Mouse (Mus musculus) lung, embryonic 16.5 days (tissue): ENCODE data around the gene Prr18. TPM values are rescaled to one million over a fixed set of nuclear protein-coding genes. Genes with fewer than 3 reads are reported as not detected.
A peak's percentile ranks its signal among the peaks of the same experiment; 100 is the strongest.
"Not testable (repeated sequence)": the region's sequence is repeated elsewhere in the genome, so short reads cannot be mapped to it uniquely, and the experiment has no call there.

Experiments used
- ATAC-seq: fragments of 200-750 bp; cut with Nextera tagmentation; 2 replicates; pipeline ENCODE4 v1.8.0; 2017; ENCODE audit warnings: low read depth, mild to moderate bottlenecking, moderate library complexity
- H3K27ac ChIP-seq: fragments of 300-500 bp; sonication (generic); 2 replicates; pipeline ENCODE4 v1.5.1; 2014; ENCODE audit warnings: mild to moderate bottlenecking, control low read depth, low read length
- H3K27me3 ChIP-seq: fragments of 300-500 bp; sonication (generic); 2 replicates; pipeline ENCODE4 v1.6.1; 2014; ENCODE audit warnings: low read depth, low read length, mixed read lengths; ENCODE audit not compliant: control insufficient read depth, insufficient read depth
- H3K36me3 ChIP-seq: fragments of 300-500 bp; sonication (generic); 2 replicates; pipeline ENCODE4 v1.6.1; 2014; ENCODE audit warnings: low read length; ENCODE audit not compliant: control insufficient read depth, insufficient read depth
- H3K4me1 ChIP-seq: fragments of 300-500 bp; sonication (generic); replicated peaks from 2 replicates; pipeline ENCODE4 v1.6.1; 2014; ENCODE audit warnings: low read length, mixed read lengths; ENCODE audit not compliant: control insufficient read depth, insufficient read depth
- H3K4me2 ChIP-seq: fragments of 300-500 bp; sonication (generic); 2 replicates; pipeline ENCODE4 v1.6.1; 2014; ENCODE audit warnings: low read depth, low read length, control low read depth
- H3K4me3 ChIP-seq: fragments of 300-500 bp; sonication (generic); 2 replicates; pipeline ENCODE4 v1.5.1; 2014; ENCODE audit warnings: mild to moderate bottlenecking, low read length, control low read depth
- H3K9ac ChIP-seq: fragments of 300-500 bp; sonication (generic); 2 replicates; pipeline ENCODE4 v1.6.1; 2014; ENCODE audit warnings: low read length, control low read depth
- H3K9me3 ChIP-seq: fragments of 300-500 bp; sonication (generic); 2 replicates; pipeline ENCODE4 v1.6.1; 2016; ENCODE audit warnings: low read length; ENCODE audit not compliant: control insufficient read depth
- WGBS: fragments of 180-500 bp; shearing (Covaris S2); extraction: QIAGEN DNeasy Blood & Tissue Kit; methylation state at CpG from one replicate; pipeline ENCODE4 v1.1.7; 2014; 5-methylcytosine and 5-hydroxymethylcytosine counted together
- polyA plus RNA-seq: library from polyadenylated mRNA; unstranded; fragments of >200 nt; fragmentation: Nextera tagmentation; extraction: Ambion mirVana; gene quantifications from 2 replicates; pipeline ENCODE4 v1.2.1, GENCODE M21; 2015

Gene Prr18
- polyA plus RNA-seq, 1 experiment from 2014 or later, result 1.6 TPM

- H3K9me3 ChIP-seq, result no peaks in the 10 kb centered on the region
Measured at GRCm38 (mm10) chr17:8302772-8303438, 34.4 kb upstream of the Prr18 start.

DNA sequence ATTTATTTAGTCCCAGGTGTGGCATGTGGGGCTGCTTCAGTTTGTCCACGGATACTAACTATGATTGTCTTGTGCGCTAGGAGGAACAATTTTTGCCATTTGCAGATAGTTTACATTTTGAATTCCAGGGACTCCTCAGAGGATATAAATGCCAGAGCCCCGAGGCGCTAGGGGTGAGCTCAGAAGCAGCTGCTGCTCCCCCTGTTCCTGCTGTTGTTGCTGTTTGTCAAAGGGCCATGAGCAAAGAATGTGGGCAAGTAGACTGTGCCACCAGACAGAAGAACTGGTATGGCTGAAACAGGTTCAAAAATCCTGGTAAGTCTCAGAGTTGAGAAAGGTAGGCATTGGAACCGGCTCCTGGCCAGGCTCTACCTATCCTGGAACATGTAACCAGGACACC is 33.6 kb upstream of the Prr18 start:
- no peak overlapping the region for H3K4me3 ChIP-seq
- WGBS, result 31% methylated on average over 5 of the region's 5 CpGs
- no peak overlapping the region for H3K9ac ChIP-seq
- no peak overlapping the region for H3K27ac ChIP-seq
- no peaks in the 10 kb centered on the region for H3K27me3 ChIP-seq
- no peak for ATAC-seq
- H3K9me3 ChIP-seq, result no peaks in the 10 kb centered on the region
- no peak overlapping the region for H3K4me2 ChIP-seq
- H3K4me1 ChIP-seq, result no peaks in the 10 kb centered on the region
- H3K36me3 ChIP-seq, result no peaks in the 10 kb centered on the region

More at GRCm38 (mm10) chr17:8302772-8303438, 34.4 kb upstream of the Prr18 start:
- no peak for ATAC-seq
- 71% methylated on average over 7 of the region's 7 CpGs for WGBS
- H3K4me3 ChIP-seq, result no peak overlapping the region
- H3K36me3 ChIP-seq, result no peaks in the 10 kb centered on the region
- H3K9ac ChIP-seq, result no peak overlapping the region
- no peak overlapping the region for H3K4me2 ChIP-seq
- H3K4me1 ChIP-seq, result no peaks in the 10 kb centered on the region
- no peak overlapping the region for H3K27ac ChIP-seq
- no peaks in the 10 kb centered on the region for H3K27me3 ChIP-seq

- Histone ChIP-seq H3K27me3 (no peaks in the 10 kb centered on the region), H3K36me3 (no peaks in the 10 kb centered on the region), H3K4me3 (no peak overlapping the region), H3K9me3 (no peaks in the 10 kb centered on the region), H3K4me1 (no peaks in the 10 kb centered on the region), H3K27ac (peak overlapping the region; percentile 24; the same call in 1 of the 2 replicates), H3K4me2 (no peak overlapping the region), H3K9ac (no peak overlapping the region)
- no peak for ATAC-seq
- 33% methylated on average over 3 of the region's 3 CpGs for WGBS
Measured at GRCm38 (mm10) chr17:8305801-8306200, 31.5 kb upstream of the Prr18 start.

DNA sequence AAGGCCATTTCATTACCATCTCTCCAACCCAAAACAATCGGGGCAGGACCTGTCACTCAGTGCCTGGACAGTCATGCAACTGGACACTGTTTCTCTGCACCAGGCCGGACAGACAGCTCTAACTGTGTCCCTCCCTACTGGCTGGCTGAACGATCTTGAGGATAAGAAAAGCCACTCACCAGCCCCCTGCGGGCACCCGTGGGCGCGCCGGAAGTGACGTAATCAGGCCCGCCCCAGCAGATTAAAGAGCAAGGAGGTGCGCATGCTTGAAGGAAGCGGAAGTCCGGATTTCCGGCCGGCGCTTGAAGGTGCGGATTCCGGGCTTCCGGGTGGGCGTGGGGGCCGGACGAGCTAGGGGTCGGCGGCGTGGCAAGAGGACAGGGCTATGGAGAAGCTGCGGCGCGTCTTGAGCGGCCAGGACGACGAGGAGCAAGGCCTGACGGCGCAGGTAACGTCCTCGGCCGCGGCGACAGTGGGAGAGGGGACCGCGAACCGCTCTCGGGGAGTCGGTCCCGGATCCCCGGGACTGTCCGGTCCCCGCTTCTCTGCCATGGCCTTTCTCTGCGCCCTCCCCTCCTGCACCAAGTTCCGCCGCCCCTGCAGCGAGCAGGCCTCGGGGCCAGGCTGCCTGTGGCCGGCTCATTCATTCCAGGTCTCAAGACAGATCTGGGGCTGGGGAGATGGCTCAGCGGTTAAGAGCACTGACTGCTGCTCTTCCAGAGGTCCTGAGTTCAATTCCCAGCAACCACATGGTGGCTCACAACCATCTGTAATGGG is 26.2 kb upstream of the Prr18 start, which contains the start of gene Sft2d1:
Gene Sft2d1 (plus strand): TSS at position 265 of the 777 bp plus-strand sequence.
- ATAC-seq, result peak; percentile 98
- peak within 1 kb of the TSS; percentile 76 for H3K4me2 ChIP-seq
- H3K9me3 ChIP-seq, result no peaks in the 10 kb centered on the region
- H3K36me3 ChIP-seq, result no peaks in the 10 kb centered on the region; the same call in 1 of the 2 replicates
- peak within 1 kb of the TSS; percentile 82 for H3K4me3 ChIP-seq
- H3K27ac ChIP-seq, result peak within 1 kb of the TSS; percentile 68
- peaks cover 9% of the 10 kb centered on the region for H3K4me1 ChIP-seq
- H3K9ac ChIP-seq, result peak within 1 kb of the TSS; percentile 82
- under 1% methylated on average over 49 of the region's 54 CpGs for WGBS
- H3K27me3 ChIP-seq, result no peaks in the 10 kb centered on the region

DNA sequence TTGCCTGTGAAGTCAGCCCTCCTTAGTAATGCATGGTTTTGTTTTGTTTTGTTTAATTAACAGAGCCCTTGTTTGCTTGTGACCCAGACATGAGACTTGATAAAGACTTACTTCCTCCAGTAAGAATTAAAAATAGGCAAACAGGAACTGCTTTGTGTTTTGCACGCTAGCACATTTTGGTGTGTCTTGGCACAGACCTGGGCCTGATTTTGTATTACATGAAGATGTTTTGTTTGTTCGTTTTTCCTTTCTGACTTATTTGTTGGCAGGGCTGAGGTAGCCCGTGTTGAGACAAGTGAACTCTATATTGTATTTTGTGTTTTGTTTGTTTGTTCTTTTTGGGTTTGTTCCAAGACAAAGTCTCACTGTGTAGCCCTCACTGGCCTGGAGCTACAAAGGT is 25.5 kb upstream of the Prr18 start:
- Histone ChIP-seq H3K9me3 (no peaks in the 10 kb centered on the region), H3K27me3 (no peaks in the 10 kb centered on the region)
- 35% methylated on average over 3 of the region's 3 CpGs for WGBS

DNA sequence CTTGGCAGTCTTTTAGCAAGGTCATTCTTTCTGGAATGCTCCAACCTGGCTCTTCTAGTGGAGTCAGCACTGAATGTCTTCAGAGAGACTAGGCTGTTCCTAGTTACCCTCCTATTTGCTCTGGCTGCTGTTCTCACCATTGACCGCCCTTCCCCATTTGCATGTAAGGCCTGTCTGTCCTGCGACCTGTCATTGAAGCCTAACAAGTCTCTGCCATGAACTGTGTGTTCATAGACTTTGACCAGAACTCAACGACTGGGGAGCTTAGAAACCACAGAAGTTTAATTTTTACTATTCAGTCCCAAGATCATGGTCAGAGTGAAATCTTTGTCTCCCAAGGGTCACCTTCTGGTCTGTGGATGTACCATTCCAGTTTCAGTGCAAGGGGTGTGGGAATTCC is 23.3 kb upstream of the Prr18 start:
- peaks cover 9% of the 10 kb centered on the region for H3K4me1 ChIP-seq
- no peak for ATAC-seq
- H3K4me3 ChIP-seq, result no peak overlapping the region
- WGBS, result 85% methylated on average over 3 of the region's 3 CpGs
- H3K4me2 ChIP-seq, result no peak overlapping the region
- no peak overlapping the region for H3K27ac ChIP-seq
- no peaks in the 10 kb centered on the region for H3K9me3 ChIP-seq
- H3K9ac ChIP-seq, result no peak overlapping the region
- no peaks in the 10 kb centered on the region for H3K27me3 ChIP-seq
- no peaks in the 10 kb centered on the region; the same call in 1 of the 2 replicates for H3K36me3 ChIP-seq

More for the DNA sequence above, 25.5 kb upstream of the Prr18 start:
- Histone ChIP-seq H3K9ac (peak overlapping the region; percentile 82), H3K4me3 (peak overlapping the region; percentile 82), H3K36me3 (no peaks in the 10 kb centered on the region; the same call in 1 of the 2 replicates), H3K4me1 (peaks cover 9% of the 10 kb centered on the region), H3K27ac (no peak overlapping the region), H3K4me2 (peak overlapping the region; percentile 65)
- no peak for ATAC-seq

- Histone ChIP-seq H3K4me1 (peaks cover 9% of the 10 kb centered on the region), H3K36me3 (no peaks in the 10 kb centered on the region; the same call in 1 of the 2 replicates), H3K9ac (no peak overlapping the region), H3K4me3 (no peak overlapping the region), H3K4me2 (no peak overlapping the region), H3K27me3 (no peaks in the 10 kb centered on the region), H3K9me3 (no peaks in the 10 kb centered on the region), H3K27ac (no peak overlapping the region)
- WGBS, result 50% methylated on average over 1 of the region's 1 CpGs
- ATAC-seq, result 0 out of 2 replicates have a peak, but pooled peaks have one; percentile 7
Measured at GRCm38 (mm10) chr17:8316251-8316650, 21.0 kb upstream of the Prr18 start.

DNA sequence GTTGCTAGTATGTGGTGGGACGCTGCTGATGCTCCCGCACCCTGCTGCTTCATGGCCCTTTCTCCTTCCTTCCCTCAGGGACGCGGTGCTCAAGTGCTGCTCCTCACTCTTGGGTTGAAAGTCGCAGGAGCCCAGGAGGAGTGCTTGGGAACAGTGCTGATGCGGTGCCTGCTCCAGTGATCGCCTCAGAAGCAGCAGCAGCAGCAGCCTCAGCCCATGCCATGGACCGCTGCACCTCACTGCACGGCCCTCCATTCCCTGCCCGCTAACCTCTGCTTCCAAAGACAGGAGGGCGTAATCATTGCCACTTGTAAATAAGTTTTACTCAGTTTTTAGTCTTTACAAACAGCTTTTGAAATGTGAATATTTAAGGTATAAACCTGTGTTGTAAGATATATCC is 10.4 kb upstream of the Prr18 start:
- not testable (repeated sequence) for H3K9ac ChIP-seq

DNA sequence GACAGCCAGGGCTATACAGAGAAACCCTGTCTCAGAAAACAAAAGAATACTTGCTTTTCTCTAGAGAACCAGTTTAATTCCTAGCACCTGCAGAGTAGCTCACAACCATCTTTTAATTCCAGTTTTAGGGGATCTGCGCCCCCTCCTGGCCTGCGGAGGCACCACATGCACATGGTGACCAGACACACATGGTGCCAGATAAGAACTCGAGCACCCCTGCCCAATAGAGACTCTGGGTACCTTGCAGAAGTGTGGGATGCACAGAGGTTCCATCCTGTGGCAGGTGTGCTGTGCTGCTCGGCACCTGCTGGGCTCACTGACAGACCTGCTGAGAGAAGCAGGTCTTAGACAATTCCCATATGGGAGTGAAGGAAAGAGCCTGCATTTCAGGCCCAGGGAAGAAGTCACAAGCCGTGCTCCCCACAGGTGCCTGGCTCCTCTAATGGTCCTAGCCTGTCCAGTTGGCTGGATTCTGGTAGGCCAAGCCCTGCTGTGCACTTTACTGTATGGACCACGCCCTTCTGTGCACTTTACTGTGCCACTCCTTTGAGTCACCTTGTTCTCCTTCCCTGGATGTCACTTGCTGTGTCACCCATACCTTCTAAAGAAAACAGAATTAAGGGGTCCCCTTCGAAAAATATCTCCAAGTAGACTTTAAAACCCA is 8.6 kb upstream of the Prr18 start:
- Histone ChIP-seq H3K4me3 (no peak overlapping the region), H3K27me3 (no peaks in the 10 kb centered on the region), H3K4me2 (no peak overlapping the region), H3K27ac (no peak overlapping the region), H3K9ac (no peak overlapping the region), H3K4me1 (no peaks in the 10 kb centered on the region), H3K36me3 (peaks cover 9% of the 10 kb centered on the region), H3K9me3 (no peaks in the 10 kb centered on the region)
- ATAC-seq, result no peak
- 68% methylated on average over 7 of the region's 7 CpGs for WGBS

More for the DNA sequence above, 10.4 kb upstream of the Prr18 start:
- not testable (repeated sequence) for H3K4me2 ChIP-seq, H3K27me3 ChIP-seq, H3K4me1 ChIP-seq, H3K4me3 ChIP-seq, H3K9me3 ChIP-seq, ATAC-seq, H3K36me3 ChIP-seq, H3K27ac ChIP-seq
- 84% methylated on average over 9 of the region's 11 CpGs for WGBS
